In genomic region chr19:25419983-25420382, GRCm38 (mm10) we compare ENCODE assay signal across 22 mouse cellular contexts.
DNase-seq lines count a peak whose midpoint lies in the region; ATAC-seq and TF ChIP-seq lines count a peak whose summit lies in the region.
"Had no signal": no experiment of that assay in that cellular context is flagged by ENCODE, and none has a peak within 500 bp of the region (broad histone marks: within the 10 kb centered on the region; RNA-seq: fewer than 3 reads in every experiment).

No protein-coding gene starts in this region.

- H3K4me2 ChIP-seq in heart, embryonic 13.5 days, result no peak overlapping the region
- peak overlapping the region; percentile 16; the same call in 1 of the 2 replicates for H3K4me2 ChIP-seq in heart, postnatal 0 days (ENCODE audit: low read depth, low read length)
- H3K4me2 ChIP-seq: embryonic facial prominence, embryonic 13.5 days; forebrain, embryonic 12.5 days; hindbrain, embryonic 12.5 days had no signal

- no peak for TF ChIP-seq CTCF in heart, postnatal 0 days (IDR thresholded peaks at IDR 0.05; ENCODE audit: low read depth)
- TF ChIP-seq CTCF in brain, embryonic 14.5 days (IDR thresholded peaks at IDR 0.05; ENCODE audit: borderline replicate concordance, extremely low read depth, insufficient read depth, insufficient read length), result no peak

- no peak overlapping the region for H3K9ac ChIP-seq in heart, embryonic 13.5 days
- no peak overlapping the region; the same call in 1 of the 2 replicates for H3K9ac ChIP-seq in heart, postnatal 0 days (replicated peaks; ENCODE audit: low read depth, low read length)
- H3K9ac ChIP-seq: embryonic facial prominence, embryonic 13.5 days; forebrain, embryonic 12.5 days; hindbrain, embryonic 12.5 days had no signal

- peaks cover 68% of the 10 kb centered on the region for H3K4me1 ChIP-seq in heart, embryonic 13.5 days
- peaks cover 24% of the 10 kb centered on the region for H3K4me1 ChIP-seq in heart, postnatal 0 days (ENCODE audit: control insufficient read depth, insufficient read depth)
- H3K4me1 ChIP-seq: hindbrain, embryonic 12.5 days had no signal

- peaks cover 73% of the 10 kb centered on the region for H3K36me3 ChIP-seq in heart, embryonic 13.5 days
- H3K36me3 ChIP-seq in heart, postnatal 0 days (replicated peaks; ENCODE audit: control insufficient read depth, insufficient read depth, low read length), result peaks cover 33% of the 10 kb centered on the region
- H3K36me3 ChIP-seq: forebrain, embryonic 12.5 days; hindbrain, embryonic 12.5 days had no signal

- no peak for ATAC-seq in heart, embryonic 13.5 days (ENCODE audit: extremely low read depth, insufficient number of reproducible peaks, low FRiP score, low TSS enrichment)
- ATAC-seq in heart, postnatal 0 days (ENCODE audit: insufficient read depth, low read depth), result peak; percentile 14; the same call in 1 of the 2 replicates
- ATAC-seq: activated CD4-positive, CD25-positive, alpha-beta regulatory T cell, adult 4 months; forebrain, embryonic 16.5 days; hindbrain, embryonic 16.5 days; inflammation-experienced regulatory T-cells, adult 6 months; intestine, postnatal 0 days had no signal

- peak; percentile 93 for DNase-seq in heart, adult 11 months
- DNase-seq in heart, adult 18-20 months, result no peak
- no peak for DNase-seq in heart, postnatal 14 days
- DNase-seq in heart, postnatal 0 days (ENCODE audit: low spot score), result no peak
- DNase-seq in heart, adult 8-10 months (ENCODE audit: low spot score), result no peak
- peak; percentile 46 for DNase-seq in brain, embryonic 14.5 days (ENCODE audit: low read depth)
- no peak for DNase-seq in layer of hippocampus, adult 8-10 months (ENCODE audit: low spot score in 2 of 2)
- DNase-seq: adrenal gland, postnatal 14 days; cerebellum, adult 18-20 months; cerebellum, adult 9-11 months; cerebellum, postnatal 36 days; gastrocnemius, postnatal 25 days; kidney, adult 8-10 months had no signal

- TF ChIP-seq POLR2A in brain, embryonic 14.5 days (IDR thresholded peaks at IDR 0.05; ENCODE audit: borderline replicate concordance, extremely low read depth, insufficient read depth, insufficient read length, poor library complexity, severe bottlenecking), result no peak

- H3K27ac ChIP-seq in heart, embryonic 13.5 days (replicated peaks), result peak overlapping the region; percentile 33; the same call in 1 of the 2 replicates
- H3K27ac ChIP-seq in heart, postnatal 0 days (ENCODE audit: low read depth), result peak overlapping the region; percentile 58; the same call in 1 of the 2 replicates
- H3K27ac ChIP-seq: embryonic facial prominence, embryonic 13.5 days; forebrain, embryonic 12.5 days; hindbrain, embryonic 12.5 days had no signal

- H3K9me3 ChIP-seq in heart, embryonic 13.5 days, result no peaks in the 10 kb centered on the region
- H3K9me3 ChIP-seq in heart, postnatal 0 days (replicated peaks; ENCODE audit: control insufficient read depth, low read length), result no peaks in the 10 kb centered on the region
- H3K9me3 ChIP-seq: embryonic facial prominence, embryonic 13.5 days; forebrain, embryonic 12.5 days; hindbrain, embryonic 12.5 days had no signal

- H3K4me3 ChIP-seq in heart, embryonic 13.5 days, result no peak overlapping the region
- no peak overlapping the region for H3K4me3 ChIP-seq in heart, postnatal 0 days (ENCODE audit: low read depth, low read length)
- H3K4me3 ChIP-seq: embryonic facial prominence, embryonic 13.5 days; forebrain, embryonic 12.5 days; hindbrain, embryonic 12.5 days had no signal

- TF ChIP-seq EP300 in heart, postnatal 0 days (IDR thresholded peaks at IDR 0.05; ENCODE audit: low read depth), result no peak

- intact Hi-C loops in heart, postnatal 14 days (cut with DNase I), result no loop called here

- WGBS in heart, embryonic 13.5 days, result 68% methylated on average over 8 of the region's 8 CpGs
- WGBS in heart, postnatal 0 days, result 49% methylated on average over 8 of the region's 8 CpGs

- no peaks in the 10 kb centered on the region for H3K27me3 ChIP-seq in heart, embryonic 13.5 days (replicated peaks)
- no peaks in the 10 kb centered on the region for H3K27me3 ChIP-seq in heart, postnatal 0 days (ENCODE audit: control insufficient read depth, insufficient read depth, low read length)
- H3K27me3 ChIP-seq: embryonic facial prominence, embryonic 13.5 days; forebrain, embryonic 12.5 days; hindbrain, embryonic 12.5 days had no signal

Comparison
In these comparisons a context has a peak if more than half of its experiments do, and no peak if none do; other contexts are left out.
1. DNase-seq: peak in heart, adult 11 months (single experiment) and brain, embryonic 14.5 days (single experiment); none in heart, adult 18-20 months (0 of 2), heart, postnatal 14 days (0 of 2), heart, postnatal 0 days (single experiment), heart, adult 8-10 months (single experiment) and layer of hippocampus, adult 8-10 months (0 of 2).